Mouse (Mus musculus): Measurements from ENCODE around the gene Map3k4.

- no peak for TF ChIP-seq CTCF (IDR thresholded peaks at IDR 0.05; ENCODE audit: control insufficient read depth, insufficient read depth, insufficient replicate concordance, low read depth, low read length)
- TF ChIP-seq POLR2A (IDR thresholded peaks at IDR 0.05; ENCODE audit: control insufficient read depth, low read depth, low read length), result no peak
Observed at GRCm38 (mm10) chr17:12229756-12230155, 88.8 kb downstream of the Map3k4 start.
